Mouse (Mus musculus): ENCODE data around the gene Yif1a. TPM values are rescaled to one million over a fixed set of nuclear protein-coding genes. Genes with fewer than 3 reads are reported as not detected.
"Not testable (repeated sequence)": the region's sequence is repeated elsewhere in the genome, so short reads cannot be mapped to it uniquely, and the experiment has no call there.

Yif1a gene
- polyA plus RNA-seq, 1 experiment from 2014 or later, result 54.3 TPM

DNA sequence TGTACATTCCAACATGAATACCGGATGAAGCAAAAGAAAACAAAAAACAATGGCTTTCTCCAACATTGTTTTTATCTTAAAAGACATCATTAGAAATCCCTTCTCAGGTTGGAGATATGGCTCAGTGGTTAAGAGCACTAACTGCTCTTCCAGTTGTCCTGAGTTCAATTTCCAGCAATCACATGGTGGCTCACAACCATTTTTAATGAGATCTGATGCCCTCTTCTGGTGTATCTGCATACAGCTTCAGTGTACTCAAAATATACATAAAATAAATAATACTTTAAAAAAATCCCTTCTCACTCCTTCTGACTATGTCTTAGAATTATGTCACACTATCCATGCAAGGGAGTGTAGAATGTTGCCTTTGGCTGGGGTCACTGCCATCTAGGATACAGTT is 9.1 kb upstream of the Yif1a start:
- Histone ChIP-seq H3K9me3 (no peaks in the 10 kb centered on the region), H3K4me1 (no peaks in the 10 kb centered on the region), H3K4me2 (replicated peaks) (no peak overlapping the region), H3K27ac (replicated peaks) (no peak overlapping the region), H3K27me3 (peaks cover 42% of the 10 kb centered on the region), H3K36me3 (no peaks in the 10 kb centered on the region), H3K9ac (replicated peaks) (no peak overlapping the region), H3K4me3 (no peak overlapping the region)
- no peak for ATAC-seq (replicated peaks)
- 96% methylated on average over 1 of the region's 1 CpGs for WGBS

- H3K27me3 ChIP-seq, result peaks cover 66% of the 10 kb centered on the region
Observed at GRCm38 (mm10) chr19:5082005-5082404, 6.3 kb upstream of the Yif1a start.

GRCm38 (mm10) chr19:5082596-5082995 is 5.7 kb upstream of the Yif1a start:
- no peak overlapping the region for H3K27ac ChIP-seq (replicated peaks)
- no peaks in the 10 kb centered on the region for H3K36me3 ChIP-seq
- no peaks in the 10 kb centered on the region for H3K9me3 ChIP-seq
- peaks cover 21% of the 10 kb centered on the region for H3K4me1 ChIP-seq
- ATAC-seq (replicated peaks), result no peak
- H3K4me3 ChIP-seq, result no peak overlapping the region
- no peak overlapping the region for H3K4me2 ChIP-seq (replicated peaks)
- H3K27me3 ChIP-seq, result peaks cover 66% of the 10 kb centered on the region
- WGBS, result 76% methylated on average over 24 of the region's 24 CpGs
- H3K9ac ChIP-seq (replicated peaks), result no peak overlapping the region

More at GRCm38 (mm10) chr19:5082005-5082404, 6.3 kb upstream of the Yif1a start:
- H3K4me1 ChIP-seq, result peaks cover 15% of the 10 kb centered on the region
- ATAC-seq (replicated peaks), result no peak
- H3K27ac ChIP-seq (replicated peaks), result no peak overlapping the region
- no peaks in the 10 kb centered on the region for H3K36me3 ChIP-seq
- no peaks in the 10 kb centered on the region for H3K9me3 ChIP-seq
- 67% methylated on average over 17 of the region's 18 CpGs for WGBS
- H3K4me3 ChIP-seq, result no peak overlapping the region
- H3K4me2 ChIP-seq (replicated peaks), result no peak overlapping the region
- no peak overlapping the region for H3K9ac ChIP-seq (replicated peaks)

DNA sequence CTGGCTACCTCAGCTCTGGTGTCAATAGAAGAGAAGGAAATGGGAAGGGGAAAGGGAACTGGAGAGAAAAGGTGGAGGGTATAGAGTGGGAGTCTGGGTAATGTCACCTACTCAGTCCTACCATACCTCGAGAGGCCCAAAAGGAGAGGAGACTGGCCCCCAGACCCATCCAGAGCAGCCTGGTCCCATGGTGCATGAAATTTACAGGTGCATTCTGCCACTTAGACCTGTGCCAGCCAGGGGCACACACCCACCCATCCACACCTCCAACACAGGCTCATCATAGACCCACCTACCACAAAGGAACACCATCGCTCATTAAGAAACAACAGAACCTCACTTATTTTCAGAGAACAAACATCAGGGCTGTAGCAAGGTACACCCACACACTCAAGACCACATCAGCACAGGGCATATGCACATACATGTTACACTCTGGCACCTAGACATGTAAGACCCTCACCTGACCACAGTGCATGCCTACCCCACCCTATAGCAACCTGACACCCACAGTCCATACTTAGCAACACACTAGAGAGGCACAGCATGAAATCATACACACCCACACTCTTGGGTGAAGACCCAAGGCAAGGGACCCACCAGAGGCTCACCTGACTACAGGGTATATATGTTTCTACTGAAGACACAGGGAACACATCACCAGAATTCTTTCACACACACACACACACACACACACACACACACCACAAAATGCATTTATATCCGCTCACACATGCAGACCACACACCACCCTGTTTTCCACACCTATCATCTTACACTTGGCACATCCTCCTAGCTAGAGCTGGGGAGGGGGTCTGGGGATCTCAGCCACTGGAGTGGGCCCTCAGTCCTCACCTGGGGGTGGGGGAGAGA is 4.1 kb upstream of the Yif1a start:
- H3K4me1 ChIP-seq, result peaks cover 30% of the 10 kb centered on the region
- whole genome bisulfite sequencing, result 63% methylated on average over 3 of the region's 3 CpGs
- H3K27ac ChIP-seq (replicated peaks), result no peak overlapping the region
- no peak for ATAC-seq (replicated peaks)
- peaks cover 66% of the 10 kb centered on the region for H3K27me3 ChIP-seq
- H3K9me3 ChIP-seq, result no peaks in the 10 kb centered on the region
- no peaks in the 10 kb centered on the region for H3K36me3 ChIP-seq
- H3K9ac ChIP-seq (replicated peaks), result peak overlapping the region; percentile 66; the same call in 1 of the 2 replicates
- peak overlapping the region; percentile 93 for H3K4me2 ChIP-seq (replicated peaks)
- peak overlapping the region; percentile 64 for H3K4me3 ChIP-seq

- Histone ChIP-seq H3K4me3 (peak overlapping the region; percentile 64), H3K36me3 (no peaks in the 10 kb centered on the region; the same call in 1 of the 2 replicates), H3K27ac (replicated peaks) (no peak overlapping the region), H3K4me1 (peaks cover 34% of the 10 kb centered on the region), H3K9me3 (no peaks in the 10 kb centered on the region), H3K4me2 (replicated peaks) (peak overlapping the region; percentile 93), H3K27me3 (peaks cover 66% of the 10 kb centered on the region), H3K9ac (replicated peaks) (peak overlapping the region; percentile 66)
- ATAC-seq (replicated peaks), result no peak
- WGBS, result 3% methylated on average over 15 of the region's 15 CpGs
Observed at GRCm38 (mm10) chr19:5084834-5085144, 3.5 kb upstream of the Yif1a start.

DNA sequence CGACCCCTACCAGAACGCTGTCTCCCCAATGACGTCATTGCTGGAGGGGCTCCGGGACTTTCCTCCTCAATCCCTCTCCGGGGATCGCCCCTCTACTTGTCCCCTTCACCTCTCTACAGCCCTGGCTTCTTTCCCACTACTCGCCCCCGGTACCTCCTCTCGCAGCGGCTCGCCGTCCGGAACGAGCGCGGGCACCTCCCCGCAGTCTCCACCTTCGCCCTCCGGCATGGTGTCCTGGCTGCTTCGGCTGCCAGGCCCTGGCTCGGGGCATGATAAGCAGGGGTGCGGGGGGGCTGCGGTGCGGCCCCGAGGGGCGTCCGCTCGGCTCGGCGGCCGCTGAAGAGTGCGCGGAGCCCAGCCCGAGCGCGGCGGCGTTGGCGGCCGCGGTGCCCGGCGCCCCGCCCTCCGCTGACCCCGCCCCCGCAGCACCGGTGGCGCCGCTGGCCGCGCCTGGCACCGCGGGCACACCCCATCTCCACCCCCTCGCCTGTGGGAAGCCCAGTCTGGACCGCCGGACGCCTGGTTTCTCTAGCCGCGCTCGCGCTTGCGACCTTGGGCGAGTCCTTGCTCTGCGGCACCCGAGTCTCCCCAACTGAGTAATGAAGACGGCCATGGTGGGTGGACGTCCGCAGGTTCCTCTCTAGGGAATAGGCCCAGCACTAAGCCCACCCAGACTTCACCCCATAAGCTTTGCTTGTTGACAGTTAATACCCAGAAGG is 3.0 kb upstream of the Yif1a start, which contains the start of gene Tmem151a:
TSS of gene Tmem151a (minus strand) at position 387 of the 719 bp plus-strand sequence.
- Histone ChIP-seq H3K36me3 (peaks cover under 1% of the 10 kb centered on the region; the same call in 1 of the 2 replicates), H3K4me2 (replicated peaks) (peak within 1 kb of the TSS; percentile 93), H3K27me3 (peaks cover 63% of the 10 kb centered on the region), H3K9me3 (no peaks in the 10 kb centered on the region), H3K9ac (replicated peaks) (peak within 1 kb of the TSS; percentile 66), H3K4me1 (peaks cover 34% of the 10 kb centered on the region), H3K4me3 (peak within 1 kb of the TSS; percentile 64), H3K27ac (replicated peaks) (no peak within 1 kb of the TSS)
- under 1% methylated on average over 60 of the region's 69 CpGs for WGBS
- ATAC-seq (replicated peaks), result no peak

- H3K9ac ChIP-seq (replicated peaks); H3K4me3 ChIP-seq; H3K27ac ChIP-seq (replicated peaks); ATAC-seq (replicated peaks); H3K4me2 ChIP-seq (replicated peaks); H3K9me3 ChIP-seq: not testable (repeated sequence)
- Histone ChIP-seq H3K36me3 (peaks cover 11% of the 10 kb centered on the region), H3K27me3 (peaks cover 51% of the 10 kb centered on the region), H3K4me1 (peaks cover 34% of the 10 kb centered on the region)
- 55% methylated on average over 4 of the region's 4 CpGs for WGBS
Observed at GRCm38 (mm10) chr19:5086533-5086932, 1.8 kb upstream of the Yif1a start.

DNA sequence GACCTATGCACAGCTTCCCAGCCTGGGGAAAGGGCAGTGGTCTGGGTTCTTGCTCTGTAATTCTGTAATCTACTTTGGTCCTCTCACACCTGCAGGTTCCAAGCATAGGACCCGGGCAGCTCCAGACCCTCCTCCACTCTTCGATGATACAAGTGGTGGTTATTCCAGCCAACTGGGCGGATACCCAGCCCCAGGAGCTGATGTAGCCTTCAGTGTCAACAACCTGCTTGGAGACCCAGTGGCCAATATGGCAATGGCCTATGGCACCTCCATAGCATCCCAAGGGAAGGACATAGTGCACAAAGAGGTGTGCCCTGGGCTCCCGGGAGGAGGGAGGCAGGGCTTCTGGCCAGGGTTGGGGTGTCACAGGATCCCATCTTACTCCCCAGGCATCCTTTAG is 986 bp downstream of the Yif1a start:
- WGBS, result 88% methylated on average over 4 of the region's 4 CpGs
- H3K27me3 ChIP-seq, result peaks cover 23% of the 10 kb centered on the region
- no peak for ATAC-seq (replicated peaks)
- peaks cover 35% of the 10 kb centered on the region for H3K36me3 ChIP-seq
- H3K4me1 ChIP-seq, result peaks cover 49% of the 10 kb centered on the region
- no peaks in the 10 kb centered on the region for H3K9me3 ChIP-seq
- H3K4me2 ChIP-seq (replicated peaks), result peak overlapping the region; percentile 94
- peak overlapping the region; percentile 86 for H3K4me3 ChIP-seq
- H3K9ac ChIP-seq (replicated peaks), result peak overlapping the region; percentile 73
- no peak overlapping the region for H3K27ac ChIP-seq (replicated peaks)

GRCm38 (mm10) chr19:5092083-5092482 is 3.7 kb downstream of the Yif1a start:
- H3K27me3 ChIP-seq, result no peaks in the 10 kb centered on the region

GRCm38 (mm10) chr19:5093481-5094242 is 5.3 kb downstream of the Yif1a start:
- Histone ChIP-seq H3K4me1 (peaks cover 62% of the 10 kb centered on the region), H3K9ac (replicated peaks) (peak overlapping the region; percentile 99), H3K27ac (replicated peaks) (peak overlapping the region; percentile 95), H3K27me3 (no peaks in the 10 kb centered on the region), H3K36me3 (peaks cover 35% of the 10 kb centered on the region), H3K4me2 (replicated peaks) (peak overlapping the region; percentile 85), H3K4me3 (peak overlapping the region; percentile 94), H3K9me3 (no peaks in the 10 kb centered on the region)
- 72% methylated on average over 12 of the region's 12 CpGs for WGBS
- ATAC-seq (replicated peaks), result no peak

More at GRCm38 (mm10) chr19:5092083-5092482, 3.7 kb downstream of the Yif1a start:
- Histone ChIP-seq H3K36me3 (peaks cover 35% of the 10 kb centered on the region), H3K27ac (replicated peaks) (no peak overlapping the region), H3K4me3 (no peak overlapping the region), H3K9me3 (no peaks in the 10 kb centered on the region), H3K4me1 (peaks cover 61% of the 10 kb centered on the region), H3K9ac (replicated peaks) (no peak overlapping the region), H3K4me2 (replicated peaks) (no peak overlapping the region)
- ATAC-seq (replicated peaks), result no peak
- 92% methylated on average over 10 of the region's 10 CpGs for WGBS

DNA sequence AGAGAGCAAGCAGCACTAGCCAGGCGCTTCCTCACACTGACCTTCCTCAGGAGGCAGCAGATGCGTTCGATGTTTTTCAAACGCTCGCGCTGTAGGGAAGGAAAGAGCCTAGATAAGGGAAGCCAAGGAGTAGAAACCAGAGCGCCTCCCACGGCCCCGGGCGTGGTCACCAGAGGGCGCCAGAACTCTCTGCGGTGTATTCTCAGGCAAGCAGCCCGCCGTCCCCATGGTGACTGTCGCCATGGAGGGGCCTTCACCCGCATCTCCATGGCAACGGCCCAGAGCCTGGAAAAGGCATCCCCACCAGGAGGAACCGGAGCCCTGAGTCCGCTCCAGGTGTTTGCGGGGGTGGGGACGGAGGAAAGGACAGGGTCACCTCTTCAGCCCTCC is 5.9 kb downstream of the Yif1a start:
- no peaks in the 10 kb centered on the region for H3K9me3 ChIP-seq
- ATAC-seq (replicated peaks), result peak; percentile 74
- H3K36me3 ChIP-seq, result peaks cover 35% of the 10 kb centered on the region
- H3K4me2 ChIP-seq (replicated peaks), result peak overlapping the region; percentile 85
- peak overlapping the region; percentile 94 for H3K4me3 ChIP-seq
- peak overlapping the region; percentile 99 for H3K9ac ChIP-seq (replicated peaks)
- H3K4me1 ChIP-seq, result peaks cover 62% of the 10 kb centered on the region
- WGBS, result 0% methylated on average over 21 of the region's 21 CpGs
- no peaks in the 10 kb centered on the region for H3K27me3 ChIP-seq
- peak overlapping the region; percentile 95 for H3K27ac ChIP-seq (replicated peaks)

Data from forebrain, embryonic 15.5 days (tissue).